ENCODE assay signal across 27 mouse cellular contexts in the genomic region with DNA sequence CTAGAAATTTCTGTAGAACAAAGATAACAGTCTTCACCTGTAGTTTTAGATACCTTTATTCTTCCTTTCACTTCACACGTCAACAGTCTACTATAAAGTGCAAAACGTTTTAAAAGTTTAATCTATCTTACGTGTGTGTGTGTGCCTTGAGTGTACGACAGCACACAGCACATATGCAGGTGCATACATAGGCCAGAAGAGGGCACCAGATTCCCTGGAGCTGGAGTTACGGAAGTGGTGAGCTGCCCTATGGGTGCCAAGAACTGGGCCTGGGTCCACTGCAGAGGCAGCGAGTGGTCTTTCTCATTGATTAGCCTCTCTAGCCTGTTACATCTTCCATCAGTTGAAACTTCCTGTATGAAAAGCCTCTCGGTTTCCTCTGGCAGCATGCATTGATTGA.
DNase-seq lines count a peak whose midpoint lies in the region; ATAC-seq and TF ChIP-seq lines count a peak whose summit lies in the region.
"Had no signal": no experiment of that assay in that cellular context is flagged by ENCODE, and none has a peak within 500 bp of the region (broad histone marks: within the 10 kb centered on the region; RNA-seq: fewer than 3 reads in every experiment).

No protein-coding gene starts in this region.

- no peak overlapping the region for H3K27ac ChIP-seq in liver, embryonic 14.5 days
- H3K27ac ChIP-seq in liver, embryonic 12.5 days = no peak overlapping the region
- H3K27ac ChIP-seq in ES-Bruce4 (ENCODE audit: insufficient read depth, low read length) = no peak overlapping the region
- H3K27ac ChIP-seq: embryonic facial prominence, embryonic 13.5 days; forebrain, embryonic 10.5 days; heart, embryonic 10.5 days; heart, embryonic 15.5 days; left cerebral cortex, adult 2 months; midbrain, embryonic 15.5 days had no signal

- no peak for TF ChIP-seq EP300 in liver, embryonic 14.5 days (IDR thresholded peaks at IDR 0.05; ENCODE audit: low read depth)
- TF ChIP-seq EP300 in ES-Bruce4 (IDR thresholded peaks at IDR 0.05; ENCODE audit: insufficient read depth, low read depth, low read length) = no peak

- H3K9ac ChIP-seq in liver, embryonic 14.5 days (replicated peaks) = no peak overlapping the region
- no peak overlapping the region for H3K9ac ChIP-seq in liver, embryonic 12.5 days
- H3K9ac ChIP-seq in ES-Bruce4 (ENCODE audit: low read depth, poor library complexity, severe bottlenecking) = no peak overlapping the region
- H3K9ac ChIP-seq: embryonic facial prominence, embryonic 13.5 days; heart, embryonic 15.5 days; midbrain, embryonic 15.5 days had no signal

- ATAC-seq in liver, embryonic 14.5 days (ENCODE audit: insufficient read depth) = no peak
- no peak for ATAC-seq in liver, embryonic 12.5 days
- ATAC-seq: forebrain, embryonic 16.5 days; hindbrain, embryonic 16.5 days; midbrain, embryonic 15.5 days had no signal

- 67% methylated on average over 7 of the region's 7 CpGs for WGBS in liver, embryonic 14.5 days (ENCODE audit: insufficient replicate concordance)
- 79% methylated on average over 7 of the region's 7 CpGs for WGBS in liver, embryonic 12.5 days (ENCODE audit: insufficient replicate concordance)

- no peak overlapping the region for H3K4me2 ChIP-seq in liver, embryonic 14.5 days (ENCODE audit: low read depth)
- H3K4me2 ChIP-seq in liver, embryonic 12.5 days = no peak overlapping the region
- H3K4me2 ChIP-seq: embryonic facial prominence, embryonic 13.5 days; heart, embryonic 15.5 days; midbrain, embryonic 15.5 days had no signal

- peak; percentile 49 for DNase-seq in heart, adult 11 months
- DNase-seq in heart, adult 8-10 months (ENCODE audit: low spot score) = no peak
- no peak for DNase-seq in liver, embryonic 14.5 days (ENCODE audit: low read depth in 3 of 3, low spot score in 3 of 3)
- DNase-seq in ZHBTc4 (ENCODE audit: low read depth, low spot score) = peak; percentile 48
- no peak for DNase-seq in left cerebral cortex, adult 9 months (ENCODE audit: low spot score in 2 of 2)
- DNase-seq: adrenal gland, postnatal 36 days; cerebellum, adult 18-20 months; cerebellum, postnatal 10 days; kidney, adult 9 months; kidney, postnatal 10 days; left cerebral cortex, postnatal 4 days; lung, adult 18-20 months; lung, postnatal 10 days; right cerebral cortex, postnatal 25 days; spleen, adult 18-20 months; thymus, adult 18-20 months; thymus, postnatal 25 days had no signal

- peak; percentile 21; the same call in 1 of the 2 replicates for TF ChIP-seq CTCF in liver, embryonic 14.5 days (IDR thresholded peaks at IDR 0.05; ENCODE audit: low read depth)
- TF ChIP-seq CTCF in ES-Bruce4 (IDR thresholded peaks at IDR 0.05; ENCODE audit: low read depth, low read length) = peak; percentile 36

- no peak for TF ChIP-seq POLR2A in ES-Bruce4 (IDR thresholded peaks at IDR 0.05; ENCODE audit: insufficient read depth, low read length)

- no peaks in the 10 kb centered on the region for H3K9me3 ChIP-seq in liver, embryonic 14.5 days (ENCODE audit: control insufficient read depth, low read length)
- H3K9me3 ChIP-seq in liver, embryonic 12.5 days (replicated peaks) = no peaks in the 10 kb centered on the region
- no peaks in the 10 kb centered on the region for H3K9me3 ChIP-seq in ES-Bruce4 (replicated peaks; ENCODE audit: control insufficient read depth, insufficient read depth, low read length, poor library complexity, severe bottlenecking)
- H3K9me3 ChIP-seq: heart, embryonic 10.5 days; heart, embryonic 15.5 days; midbrain, embryonic 15.5 days had no signal

- H3K4me3 ChIP-seq in liver, embryonic 14.5 days (ENCODE audit: insufficient read depth in 1 of 2, low read depth in 2 of 2, low read length in 2 of 2) = no peak overlapping the region
- H3K4me3 ChIP-seq in liver, embryonic 12.5 days = no peak overlapping the region
- H3K4me3 ChIP-seq in ES-Bruce4 (ENCODE audit: low read depth, low read length) = no peak overlapping the region
- H3K4me3 ChIP-seq: embryonic facial prominence, embryonic 13.5 days; forebrain, embryonic 10.5 days; heart, embryonic 10.5 days; heart, embryonic 15.5 days; left cerebral cortex, adult 2 months; midbrain, embryonic 15.5 days had no signal

- H3K4me1 ChIP-seq in liver, embryonic 14.5 days (replicated peaks; ENCODE audit: control insufficient read depth in 2 of 2, insufficient read depth in 2 of 2, low read length in 1 of 2) = no peaks in the 10 kb centered on the region
- H3K4me1 ChIP-seq in liver, embryonic 12.5 days = no peaks in the 10 kb centered on the region
- H3K4me1 ChIP-seq in ES-Bruce4 (ENCODE audit: control insufficient read depth, insufficient read depth, low read length) = no peaks in the 10 kb centered on the region
- H3K4me1 ChIP-seq: embryonic facial prominence, embryonic 13.5 days; forebrain, embryonic 10.5 days; heart, embryonic 10.5 days; heart, embryonic 15.5 days; midbrain, embryonic 15.5 days had no signal

- H3K27me3 ChIP-seq in liver, embryonic 14.5 days (ENCODE audit: control insufficient read depth, insufficient read depth, low read length) = no peaks in the 10 kb centered on the region
- no peaks in the 10 kb centered on the region for H3K27me3 ChIP-seq in liver, embryonic 12.5 days (replicated peaks)
- no peaks in the 10 kb centered on the region for H3K27me3 ChIP-seq in ES-Bruce4 (ENCODE audit: control insufficient read depth, insufficient read depth, low read length, poor library complexity, severe bottlenecking)
- H3K27me3 ChIP-seq: embryonic facial prominence, embryonic 13.5 days; heart, embryonic 15.5 days; midbrain, embryonic 15.5 days had no signal

- no peaks in the 10 kb centered on the region for H3K36me3 ChIP-seq in liver, embryonic 14.5 days (replicated peaks; ENCODE audit: control insufficient read depth, insufficient read depth, low read depth)
- H3K36me3 ChIP-seq in liver, embryonic 12.5 days = no peaks in the 10 kb centered on the region
- H3K36me3 ChIP-seq in ES-Bruce4 (ENCODE audit: control insufficient read depth, insufficient read depth, low read length, poor library complexity, severe bottlenecking) = no peaks in the 10 kb centered on the region
- H3K36me3 ChIP-seq: embryonic facial prominence, embryonic 13.5 days; forebrain, embryonic 10.5 days; heart, embryonic 10.5 days; heart, embryonic 15.5 days; midbrain, embryonic 15.5 days had no signal

Comparison
In these comparisons a context has a peak if more than half of its experiments do, and no peak if none do; other contexts are left out.
1. DNase-seq: peak in heart, adult 11 months (single experiment) and ZHBTc4 (single experiment); none in heart, adult 8-10 months (single experiment), liver, embryonic 14.5 days (0 of 3) and left cerebral cortex, adult 9 months (0 of 2).